Mouse (Mus musculus) heart, adult 11 months (tissue): ENCODE data around the gene Gm20909.
"Not testable (repeated sequence)": the region's sequence is repeated elsewhere in the genome, so short reads cannot be mapped to it uniquely, and the experiment has no call there.

ENCODE experiments used
- DNase-seq: peaks from one replicate; pipeline ENCODE4 v3.0.0; 2022

The Gm20909 gene

DNA sequence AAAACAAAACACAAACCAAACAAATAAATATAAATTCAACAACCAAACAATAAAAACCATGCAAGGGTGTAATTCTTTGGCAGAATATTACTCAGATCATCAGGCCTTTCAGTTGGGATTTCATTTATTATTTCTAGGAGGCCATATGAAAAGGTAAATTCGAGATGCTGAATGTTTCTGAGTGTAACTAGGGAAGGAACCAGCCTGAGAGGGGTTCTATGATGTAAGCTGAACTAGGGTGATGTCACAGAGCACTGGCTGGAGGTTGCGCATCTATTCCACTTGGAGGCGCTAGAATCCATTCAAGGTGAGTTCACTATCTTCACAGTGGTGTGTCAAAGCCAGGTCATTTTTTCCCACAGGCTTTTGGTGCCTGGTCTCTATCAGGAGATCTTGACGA lies at the start of gene Gm20909:
Gene Gm20909, plus strand, starts transcription at position 301 of the 400 bp plus-strand sequence.
- DNase-seq: not testable (repeated sequence)
